Mouse (Mus musculus): Measurements from ENCODE around the gene Slc36a1.

GRCm38 (mm10) chr11:55187292-55187691, 16.9 kb upstream of the Slc36a1 start:
- no peak for TF ChIP-seq CTCF (conservative IDR thresholded peaks at IDR 0.05; ENCODE audit: low read length)
- TF ChIP-seq NANOG (IDR thresholded peaks at IDR 0.05; ENCODE audit: borderline replicate concordance, low read length), result no peak
- TF ChIP-seq POU5F1 (IDR thresholded peaks at IDR 0.05; ENCODE audit: borderline replicate concordance, low read length), result no peak
